Mouse (Mus musculus): ENCODE data around the gene Slc22a27.
"Not testable (repeated sequence)": the region's sequence is repeated elsewhere in the genome, so short reads cannot be mapped to it uniquely, and the experiment has no call there.

DNA sequence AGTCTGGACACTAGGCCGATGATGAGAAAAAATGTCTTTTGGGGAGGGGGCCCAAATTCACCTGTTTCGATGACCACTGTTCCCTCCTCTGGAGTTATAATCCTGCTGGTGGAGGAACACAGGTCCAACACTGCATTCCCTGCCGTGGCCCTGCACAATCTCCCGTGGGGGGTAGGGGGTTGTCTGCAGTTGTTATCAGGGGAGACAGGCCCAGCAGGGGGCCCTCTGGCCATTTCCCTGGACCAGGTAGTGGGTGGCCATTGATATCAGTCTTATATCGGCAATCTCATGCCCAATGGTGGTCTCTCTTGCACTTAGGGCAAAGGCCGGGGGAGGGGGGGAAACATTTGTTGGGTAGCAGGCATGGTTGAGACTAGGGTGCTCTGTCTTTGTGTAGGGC is 43.3 kb upstream of the Slc22a27 start:
- not testable (repeated sequence) for TF ChIP-seq GATA1, TAL1 (IDR thresholded peaks at IDR 0.05; ENCODE audit: low read length)
